Mouse (Mus musculus): ENCODE measurements around the gene Ap5s1. TPM values are rescaled to one million over a fixed set of nuclear protein-coding genes. Genes with fewer than 3 reads are reported as not detected.

The Ap5s1 gene
- total and polyA plus RNA-seq, 3 experiments, result 33.1 to 71.4 (median 41.7) TPM

- Histone ChIP-seq H3K4me1 (ENCODE audit: control insufficient read depth, insufficient read depth, low read length) (no peaks in the 10 kb centered on the region), H3K27ac (no peak overlapping the region), H3K9ac (ENCODE audit: low read depth, low read length) (no peak overlapping the region), H3K36me3 (ENCODE audit: control insufficient read depth, insufficient read depth, low read length) (no peaks in the 10 kb centered on the region), H3K27me3 (ENCODE audit: control insufficient read depth, insufficient read depth, low read length) (no peaks in the 10 kb centered on the region), H3K79me2 (replicated peaks; ENCODE audit: control insufficient read depth, insufficient read depth, low read length) (no peaks in the 10 kb centered on the region), H3K4me3 (no peak overlapping the region)
- intact Hi-C loops (cut with DNase I), result no loop called here
- WGBS, result 56% methylated on average over 6 of the region's 6 CpGs
- no peak for DNase-seq
- TF ChIP-seq CTCF (IDR thresholded peaks at IDR 0.05) (no peak), EP300 (IDR thresholded peaks at IDR 0.05; ENCODE audit: insufficient read depth, low read depth, low read length) (no peak), POLR2A (IDR thresholded peaks at IDR 0.05; ENCODE audit: insufficient read depth, low read depth, low read length) (no peak)
Measured at GRCm38 (mm10) chr2:131167984-131168383, 38.9 kb upstream of the Ap5s1 start.

- Histone ChIP-seq H3K36me3 (ENCODE audit: control insufficient read depth, insufficient read depth, low read length) (no peaks in the 10 kb centered on the region), H3K79me2 (replicated peaks; ENCODE audit: control insufficient read depth, insufficient read depth, low read length) (no peaks in the 10 kb centered on the region), H3K9ac (ENCODE audit: low read depth, low read length) (no peak overlapping the region), H3K4me1 (ENCODE audit: control insufficient read depth, insufficient read depth, low read length) (no peaks in the 10 kb centered on the region), H3K27me3 (ENCODE audit: control insufficient read depth, insufficient read depth, low read length) (no peaks in the 10 kb centered on the region), H3K4me3 (no peak overlapping the region), H3K27ac (no peak overlapping the region)
- TF ChIP-seq CTCF (IDR thresholded peaks at IDR 0.05) (no peak), EP300 (IDR thresholded peaks at IDR 0.05; ENCODE audit: insufficient read depth, low read depth, low read length) (no peak), POLR2A (IDR thresholded peaks at IDR 0.05; ENCODE audit: insufficient read depth, low read depth, low read length) (no peak)
- WGBS, result 83% methylated on average over 1 of the region's 1 CpGs
- intact Hi-C loops (cut with DNase I), result no loop called here
- no peak for DNase-seq
Measured at GRCm38 (mm10) chr2:131168914-131169313, 38.0 kb upstream of the Ap5s1 start.

- Histone ChIP-seq H3K27me3 (ENCODE audit: control insufficient read depth, insufficient read depth, low read length) (no peaks in the 10 kb centered on the region), H3K4me1 (ENCODE audit: control insufficient read depth, insufficient read depth, low read length) (peaks cover 3% of the 10 kb centered on the region; the same call in 1 of the 2 replicates), H3K27ac (no peak overlapping the region), H3K4me3 (peak overlapping the region; percentile 38; the same call in 1 of the 2 replicates), H3K9ac (ENCODE audit: low read depth, low read length) (no peak overlapping the region), H3K79me2 (replicated peaks; ENCODE audit: control insufficient read depth, insufficient read depth, low read length) (no peaks in the 10 kb centered on the region), H3K36me3 (ENCODE audit: control insufficient read depth, insufficient read depth, low read length) (no peaks in the 10 kb centered on the region)
- intact Hi-C loops (cut with DNase I), result loop anchor here (1.0 to 10.0 kb wide), 2 partner anchors 11 to 336 kb away; partner anchors contain the start of gene 1700037H04Rik
- TF ChIP-seq POLR2A (IDR thresholded peaks at IDR 0.05; ENCODE audit: insufficient read depth, low read depth, low read length) (no peak), EP300 (IDR thresholded peaks at IDR 0.05; ENCODE audit: insufficient read depth, low read depth, low read length) (no peak), CTCF (IDR thresholded peaks at IDR 0.05) (no peak)
- no peak for DNase-seq
- WGBS, result 57% methylated on average over 9 of the region's 9 CpGs
Measured at GRCm38 (mm10) chr2:131170936-131171335, 35.9 kb upstream of the Ap5s1 start.

GRCm38 (mm10) chr2:131171401-131172104, 35.3 kb upstream of the Ap5s1 start:
- Histone ChIP-seq H3K9ac (ENCODE audit: low read depth, low read length) (no peak overlapping the region), H3K4me1 (ENCODE audit: control insufficient read depth, insufficient read depth, low read length) (peaks cover 3% of the 10 kb centered on the region; the same call in 1 of the 2 replicates), H3K4me3 (peak overlapping the region; percentile 38; the same call in 1 of the 2 replicates), H3K36me3 (ENCODE audit: control insufficient read depth, insufficient read depth, low read length) (no peaks in the 10 kb centered on the region), H3K79me2 (replicated peaks; ENCODE audit: control insufficient read depth, insufficient read depth, low read length) (no peaks in the 10 kb centered on the region), H3K27ac (no peak overlapping the region), H3K27me3 (ENCODE audit: control insufficient read depth, insufficient read depth, low read length) (no peaks in the 10 kb centered on the region)
- intact Hi-C loops (cut with DNase I), result loop anchor here (1.0 to 10.0 kb wide), 2 partner anchors 11 to 337 kb away; partner anchors contain the start of gene 1700037H04Rik
- TF ChIP-seq CTCF (IDR thresholded peaks at IDR 0.05), result peak; percentile 60
- no peak for TF ChIP-seq POLR2A (IDR thresholded peaks at IDR 0.05; ENCODE audit: insufficient read depth, low read depth, low read length)
- peak; percentile 78 to 79 for DNase-seq
- WGBS, result 52% methylated on average over 43 of the region's 43 CpGs

GRCm38 (mm10) chr2:131172322-131172721, 34.6 kb upstream of the Ap5s1 start:
- H3K4me1 ChIP-seq (ENCODE audit: control insufficient read depth, insufficient read depth, low read length), result peaks cover 4% of the 10 kb centered on the region
- H3K9ac ChIP-seq (ENCODE audit: low read depth, low read length), result no peak overlapping the region
- H3K27ac ChIP-seq, result no peak overlapping the region
- 79% methylated on average over 9 of the region's 9 CpGs for WGBS
- no peak for DNase-seq
- H3K79me2 ChIP-seq (replicated peaks; ENCODE audit: control insufficient read depth, insufficient read depth, low read length), result no peaks in the 10 kb centered on the region
- H3K36me3 ChIP-seq (ENCODE audit: control insufficient read depth, insufficient read depth, low read length), result no peaks in the 10 kb centered on the region
- no peak for TF ChIP-seq EP300 (IDR thresholded peaks at IDR 0.05; ENCODE audit: insufficient read depth, low read depth, low read length)
- TF ChIP-seq POLR2A (IDR thresholded peaks at IDR 0.05; ENCODE audit: insufficient read depth, low read depth, low read length), result no peak
- no peak for TF ChIP-seq CTCF (IDR thresholded peaks at IDR 0.05)
- intact Hi-C loops (cut with DNase I), result loop anchor here (10.0 kb wide), 1 partner anchor 338 kb away; no protein-coding TSS in a partner anchor
- H3K27me3 ChIP-seq (ENCODE audit: control insufficient read depth, insufficient read depth, low read length), result no peaks in the 10 kb centered on the region
- H3K4me3 ChIP-seq, result no peak overlapping the region

- TF ChIP-seq POLR2A (IDR thresholded peaks at IDR 0.05; ENCODE audit: insufficient read depth, low read depth, low read length), result peak; percentile 67
- no peak for TF ChIP-seq CTCF (IDR thresholded peaks at IDR 0.05)
- no peak for TF ChIP-seq EP300 (IDR thresholded peaks at IDR 0.05; ENCODE audit: insufficient read depth, low read depth, low read length)
- no peaks in the 10 kb centered on the region for H3K36me3 ChIP-seq (ENCODE audit: control insufficient read depth, insufficient read depth, low read length)
- peak overlapping the region; percentile 45 for H3K4me3 ChIP-seq
- WGBS, result 7% methylated on average over 11 of the region's 11 CpGs
- peak; percentile 56 to 67 for DNase-seq
- peaks cover 11% of the 10 kb centered on the region for H3K4me1 ChIP-seq (ENCODE audit: control insufficient read depth, insufficient read depth, low read length)
- intact Hi-C loops (cut with DNase I), result loop anchor here (10.0 kb wide), 1 partner anchor 340 kb away; no protein-coding TSS in a partner anchor
- H3K27ac ChIP-seq, result no peak overlapping the region
- peaks cover 8% of the 10 kb centered on the region for H3K79me2 ChIP-seq (replicated peaks; ENCODE audit: control insufficient read depth, insufficient read depth, low read length)
- H3K27me3 ChIP-seq (ENCODE audit: control insufficient read depth, insufficient read depth, low read length), result no peaks in the 10 kb centered on the region
- H3K9ac ChIP-seq (ENCODE audit: low read depth, low read length), result no peak overlapping the region
Measured at GRCm38 (mm10) chr2:131174700-131175099, 32.2 kb upstream of the Ap5s1 start.

All from heart, adult 2 months (tissue).